Mouse (Mus musculus) kidney, embryonic 15.5 days (tissue): Measurements from ENCODE around the gene Tas2r121. TPM values are rescaled to one million over a fixed set of nuclear protein-coding genes. Genes with fewer than 3 reads are reported as not detected.
"Not testable (repeated sequence)": the region's sequence is repeated elsewhere in the genome, so short reads cannot be mapped to it uniquely, and the experiment has no call there.

Experiments
- ATAC-seq: fragments of 200-750 bp; cut with Nextera tagmentation; replicated peaks from 2 replicates; pipeline ENCODE4 v1.8.0; 2017; ENCODE audit warnings: moderate TSS enrichment; ENCODE audit not compliant: low FRiP score
- H3K27ac ChIP-seq: fragments of 300-500 bp; sonication (generic); 2 replicates; pipeline ENCODE4 v1.5.1; 2015; ENCODE audit warnings: mild to moderate bottlenecking, inconsistent platforms
- H3K27me3 ChIP-seq: fragments of 300-500 bp; sonication (generic); 2 replicates; pipeline ENCODE4 v1.6.1; 2015; ENCODE audit warnings: inconsistent platforms
- H3K36me3 ChIP-seq: fragments of 300-500 bp; sonication (generic); 2 replicates; pipeline ENCODE4 v1.6.1; 2015; ENCODE audit warnings: inconsistent platforms
- H3K4me1 ChIP-seq: fragments of 300-500 bp; sonication (generic); 2 replicates; pipeline ENCODE4 v1.6.1; 2015; ENCODE audit warnings: inconsistent platforms
- H3K4me2 ChIP-seq: fragments of 300-500 bp; sonication (generic); 2 replicates; pipeline ENCODE4 v1.6.1; 2015; ENCODE audit warnings: moderate library complexity, mild to moderate bottlenecking, inconsistent platforms
- H3K4me3 ChIP-seq: fragments of 300-500 bp; sonication (generic); replicated peaks from 2 replicates; pipeline ENCODE4 v1.5.1; 2015; ENCODE audit warnings: mild to moderate bottlenecking, inconsistent platforms
- H3K9ac ChIP-seq: fragments of 300-500 bp; sonication (generic); 2 replicates; pipeline ENCODE4 v1.6.1; 2015; ENCODE audit warnings: mild to moderate bottlenecking, inconsistent platforms
- H3K9me3 ChIP-seq: fragments of 300-500 bp; sonication (generic); replicated peaks from 2 replicates; pipeline ENCODE4 v1.6.1; 2016; ENCODE audit warnings: inconsistent platforms
- WGBS: fragments of 180-500 bp; shearing (Covaris S2); methylation state at CpG from one replicate; pipeline ENCODE4 v1.1.7; 2015; ENCODE audit warnings: mixed read lengths; 5-methylcytosine and 5-hydroxymethylcytosine counted together
- polyA plus RNA-seq: library from polyadenylated mRNA; unstranded; fragments of >200 nt; fragmentation: Nextera tagmentation; extraction: Ambion mirVana; gene quantifications from 2 replicates; pipeline ENCODE4 v1.2.1, GENCODE M21; 2015

The Tas2r121 gene
- not detected in 2 replicates for polyA plus RNA-seq

DNA sequence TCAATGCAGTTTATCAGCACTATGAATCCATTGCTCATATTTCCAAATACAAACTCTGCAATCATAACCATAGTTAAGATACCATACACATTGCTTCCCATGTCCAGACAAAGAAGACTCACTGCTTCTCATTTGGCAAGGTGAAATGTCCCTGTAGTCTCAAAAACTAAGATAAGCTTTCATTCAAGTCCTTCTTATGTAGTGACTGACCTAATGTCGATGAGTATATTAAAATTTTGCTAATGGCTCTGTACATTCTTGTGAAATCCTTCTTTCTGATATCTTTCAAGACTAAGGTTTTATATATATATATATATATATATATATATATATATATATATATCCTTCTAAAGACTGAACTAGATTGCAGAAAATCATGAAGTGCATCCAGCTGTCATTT lies at the start of gene Tas2r121:
Gene Tas2r121, minus strand, starts transcription at position 101 of the 400 bp plus-strand sequence.
- Histone ChIP-seq H3K4me2 (no peak within 1 kb of the TSS), H3K4me1 (no peaks in the 10 kb centered on the region), H3K9ac (no peak within 1 kb of the TSS), H3K9me3 (no peaks in the 10 kb centered on the region), H3K4me3 (no peak within 1 kb of the TSS), H3K27me3 (no peaks in the 10 kb centered on the region), H3K27ac (no peak within 1 kb of the TSS), H3K36me3 (no peaks in the 10 kb centered on the region)
- ATAC-seq = no peak
- 89% methylated on average over 1 of the region's 1 CpGs for WGBS

DNA sequence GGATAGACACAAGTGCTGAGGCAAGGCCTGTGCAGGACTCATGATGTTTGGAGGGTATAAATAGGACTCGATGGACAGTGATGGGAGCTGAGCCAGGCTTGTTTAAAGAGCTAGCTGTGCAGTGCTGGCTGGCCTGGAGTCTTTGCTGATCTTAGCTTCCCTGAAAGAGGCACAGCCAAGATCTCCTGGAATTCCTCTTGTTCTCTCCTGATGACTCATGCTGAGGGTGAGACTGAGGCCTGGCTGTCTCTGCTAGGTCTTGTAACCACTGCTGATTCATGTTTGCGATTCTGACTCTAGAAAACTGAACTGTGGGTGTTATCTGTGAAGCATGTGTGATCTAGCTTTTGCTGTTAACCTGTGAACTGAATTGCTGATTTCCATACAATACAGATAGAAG lies 49.4 kb upstream of the Tas2r121 start:
- no peaks in the 10 kb centered on the region for H3K27me3 ChIP-seq
- H3K9me3 ChIP-seq = no peaks in the 10 kb centered on the region
- no peaks in the 10 kb centered on the region for H3K36me3 ChIP-seq
- no peak overlapping the region for H3K9ac ChIP-seq
- no peak for ATAC-seq
- H3K27ac ChIP-seq = no peak overlapping the region
- no peak overlapping the region for H3K4me3 ChIP-seq
- WGBS = 85% methylated on average over 2 of the region's 2 CpGs
- H3K4me1 ChIP-seq = no peaks in the 10 kb centered on the region
- no peak overlapping the region for H3K4me2 ChIP-seq

DNA sequence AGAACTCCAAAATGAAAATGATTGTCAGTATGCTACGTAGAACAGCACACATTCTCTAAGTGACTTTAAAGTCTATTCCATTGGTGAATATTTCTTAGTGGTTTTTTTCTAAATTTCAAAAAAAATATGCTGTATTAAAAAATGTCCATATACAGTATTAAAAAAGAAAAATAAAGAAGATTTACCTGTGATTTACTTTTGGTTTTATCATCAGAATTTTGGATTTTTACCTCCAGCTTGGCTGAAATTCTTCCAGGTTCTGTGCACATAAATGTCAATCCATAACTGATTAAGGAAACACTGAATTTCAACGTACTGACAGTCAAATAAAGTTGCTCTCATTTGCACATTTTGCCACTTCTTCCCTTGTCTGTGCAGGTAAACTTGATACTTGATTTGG lies 37.1 kb upstream of the Tas2r121 start, which contains the start of gene Tas2r115:
Gene Tas2r115, minus strand, starts transcription at position 101 of the 400 bp plus-strand sequence.
- WGBS = 72% methylated on average over 2 of the region's 2 CpGs

DNA sequence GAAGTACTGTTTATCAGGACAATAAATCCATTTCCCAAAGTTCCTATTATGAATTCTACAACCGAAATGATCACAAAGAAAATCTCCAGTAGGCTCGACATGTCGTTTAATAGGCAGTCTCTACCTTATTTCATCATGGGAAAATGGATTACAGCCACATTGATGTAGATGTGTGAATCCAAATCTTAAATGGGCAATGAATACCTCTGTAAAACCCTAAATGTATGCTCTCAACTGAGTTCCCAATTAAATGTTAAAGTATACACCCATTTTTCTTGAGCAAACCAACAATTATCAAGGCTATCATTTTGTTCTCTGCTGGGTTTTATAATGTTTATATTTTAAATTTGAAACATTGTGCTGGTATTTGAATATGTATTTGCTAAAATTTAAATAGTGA lies 11.0 kb upstream of the Tas2r121 start, which contains the start of gene Tas2r122:
Gene Tas2r122, minus strand, starts transcription at position 101 of the 400 bp plus-strand sequence.
- Histone ChIP-seq H3K27ac (no peak within 1 kb of the TSS), H3K4me2 (no peak within 1 kb of the TSS), H3K27me3 (no peaks in the 10 kb centered on the region), H3K36me3 (no peaks in the 10 kb centered on the region), H3K4me3 (no peak within 1 kb of the TSS), H3K9me3 (0 out of 2 replicates have a peak, but pooled peaks cover 2% of the 10 kb centered on the region), H3K9ac (no peak within 1 kb of the TSS), H3K4me1 (no peaks in the 10 kb centered on the region)
- ATAC-seq = no peak
- 88% methylated on average over 3 of the region's 3 CpGs for WGBS

More for the DNA sequence above, 37.1 kb upstream of the Tas2r121 start, which contains the start of gene Tas2r115:
- H3K9me3 ChIP-seq = no peaks in the 10 kb centered on the region
- no peak within 1 kb of the TSS for H3K4me2 ChIP-seq
- no peak within 1 kb of the TSS for H3K27ac ChIP-seq
- ATAC-seq = no peak
- H3K9ac ChIP-seq = no peak within 1 kb of the TSS
- no peaks in the 10 kb centered on the region for H3K36me3 ChIP-seq
- no peaks in the 10 kb centered on the region for H3K27me3 ChIP-seq
- no peak within 1 kb of the TSS for H3K4me3 ChIP-seq
- H3K4me1 ChIP-seq = no peaks in the 10 kb centered on the region

DNA sequence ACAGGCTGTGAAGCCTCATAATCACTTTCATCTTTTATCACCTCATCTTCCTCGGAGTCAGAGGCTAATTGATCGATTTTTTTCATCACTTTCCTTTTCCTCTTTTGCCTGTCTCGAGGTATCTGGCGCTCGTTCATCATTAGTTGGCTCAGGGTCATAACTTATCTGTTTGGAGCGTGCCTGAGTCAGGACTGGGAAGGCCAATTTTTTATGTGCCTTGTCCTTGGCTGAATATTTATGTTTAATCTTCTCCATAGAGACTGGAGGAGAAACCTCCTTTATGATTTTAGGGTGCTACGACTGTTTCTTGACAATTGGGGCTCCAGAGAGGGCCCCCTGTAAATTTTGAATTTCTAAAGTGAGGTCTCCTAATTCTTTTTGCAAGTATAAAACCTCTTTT lies 9.2 kb downstream of the Tas2r121 start:
- H3K4me3 ChIP-seq, H3K27me3 ChIP-seq, H3K36me3 ChIP-seq, H3K4me1 ChIP-seq, H3K9ac ChIP-seq, ATAC-seq, H3K27ac ChIP-seq, H3K9me3 ChIP-seq, H3K4me2 ChIP-seq: not testable (repeated sequence)
- 75% methylated on average over 7 of the region's 7 CpGs for WGBS

DNA sequence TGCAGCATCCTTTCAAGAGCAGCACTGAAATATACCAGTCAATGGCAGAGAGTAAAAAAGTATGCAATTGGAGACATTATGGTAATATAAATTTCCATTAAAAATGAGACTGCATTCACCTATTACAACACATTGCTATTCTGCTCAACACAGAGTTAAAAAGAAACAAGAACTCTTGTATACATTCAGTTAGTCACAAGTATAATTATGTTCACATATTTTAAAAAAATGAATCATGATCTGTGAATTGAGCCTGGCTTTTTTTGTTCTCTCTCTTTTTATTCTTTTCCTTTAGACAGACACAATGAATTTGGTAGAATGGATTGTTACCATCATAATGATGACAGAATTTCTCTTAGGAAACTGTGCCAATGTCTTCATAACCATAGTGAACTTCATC lies 44.2 kb downstream of the Tas2r121 start, which contains the start of gene Tas2r120:
Gene Tas2r120, plus strand, starts transcription at position 301 of the 400 bp plus-strand sequence.
- Histone ChIP-seq H3K4me2 (no peak within 1 kb of the TSS), H3K27ac (no peak within 1 kb of the TSS), H3K4me1 (no peaks in the 10 kb centered on the region), H3K27me3 (no peaks in the 10 kb centered on the region), H3K9me3 (no peaks in the 10 kb centered on the region), H3K36me3 (no peaks in the 10 kb centered on the region), H3K4me3 (no peak within 1 kb of the TSS), H3K9ac (no peak within 1 kb of the TSS)
- ATAC-seq = no peak

DNA sequence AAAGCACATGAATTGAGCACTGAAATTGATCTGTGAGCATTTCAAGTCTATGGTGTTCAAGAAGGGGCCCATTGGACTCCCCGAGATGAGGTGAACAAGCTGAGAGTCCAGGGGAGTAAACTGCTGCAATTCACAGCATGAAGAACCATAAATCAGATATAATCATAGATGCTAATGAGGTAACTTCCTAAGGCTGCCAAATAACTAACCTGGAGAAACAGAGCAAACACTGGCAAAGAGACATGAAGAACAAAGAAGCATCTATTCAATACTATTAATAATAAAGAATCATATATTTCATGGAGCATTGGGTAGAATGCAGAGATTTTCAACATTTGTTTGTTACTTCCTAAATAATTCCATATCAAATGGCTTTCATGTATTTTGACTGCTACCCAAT lies 49.4 kb downstream of the Tas2r121 start, which contains the start of gene A630073D07Rik:
Gene A630073D07Rik, minus strand, starts transcription at position 101 of the 400 bp plus-strand sequence.
- Histone ChIP-seq H3K9ac (no peak within 1 kb of the TSS), H3K36me3 (no peaks in the 10 kb centered on the region), H3K27me3 (no peaks in the 10 kb centered on the region), H3K4me1 (no peaks in the 10 kb centered on the region), H3K9me3 (no peaks in the 10 kb centered on the region), H3K27ac (no peak within 1 kb of the TSS), H3K4me2 (no peak within 1 kb of the TSS), H3K4me3 (no peak within 1 kb of the TSS)
- no peak for ATAC-seq
- 72% methylated on average over 1 of the region's 1 CpGs for WGBS

Other genes with a start within 250 kb of the Tas2r121 start
- not detected in 2 replicates for gene Prh1, start 131.2 kb downstream of the Tas2r121 start, polyA plus RNA-seq
- not detected in 2 replicates for gene Prp2, start 105.1 kb downstream of the Tas2r121 start, polyA plus RNA-seq
- not detected in 2 replicates for gene A630073D07Rik, start 49.5 kb downstream of the Tas2r121 start, polyA plus RNA-seq
- gene Tas2r120, start 44.1 kb downstream of the Tas2r121 start, polyA plus RNA-seq = not detected in 2 replicates
- gene Tas2r122, start 10.9 kb upstream of the Tas2r121 start, polyA plus RNA-seq = not detected in 2 replicates
- gene Tas2r115, start 37.0 kb upstream of the Tas2r121 start, polyA plus RNA-seq = not detected in 2 replicates
- not detected in 2 replicates for gene Tas2r124, start 53.7 kb upstream of the Tas2r121 start, polyA plus RNA-seq
- gene Tas2r102, start 61.1 kb upstream of the Tas2r121 start, polyA plus RNA-seq = not detected in 2 replicates
- gene Tas2r136, start 77.2 kb upstream of the Tas2r121 start, polyA plus RNA-seq = not detected in 2 replicates
- not detected in 2 replicates for gene Tas2r117, start 101.8 kb upstream of the Tas2r121 start, polyA plus RNA-seq
- not detected in 2 replicates for gene Tas2r123, start 146.1 kb upstream of the Tas2r121 start, polyA plus RNA-seq
- gene Tas2r116, start 154.4 kb upstream of the Tas2r121 start, polyA plus RNA-seq = not detected in 2 replicates
- gene Tas2r110, start 167.0 kb upstream of the Tas2r121 start, polyA plus RNA-seq = not detected in 2 replicates
- not detected in 2 replicates for gene Tas2r113, start 192.0 kb upstream of the Tas2r121 start, polyA plus RNA-seq
- gene Tas2r125, start 208.6 kb upstream of the Tas2r121 start, polyA plus RNA-seq = not detected in 2 replicates